Mouse (Mus musculus) stomach, postnatal 0 days (tissue): Measurements from ENCODE around the gene Tatdn3.

ENCODE experiments used
- CTCF ChIP-seq: IDR thresholded peaks from 2 replicates; pipeline ENCODE4 v1.5.1; 2016; ENCODE audit warnings: antibody characterized with exemption, low read depth, mild to moderate bottlenecking, moderate library complexity
- EP300 ChIP-seq: optimal IDR thresholded peaks from 2 replicates; pipeline ENCODE3; 2016; ENCODE audit warnings: antibody characterized with exemption

DNA sequence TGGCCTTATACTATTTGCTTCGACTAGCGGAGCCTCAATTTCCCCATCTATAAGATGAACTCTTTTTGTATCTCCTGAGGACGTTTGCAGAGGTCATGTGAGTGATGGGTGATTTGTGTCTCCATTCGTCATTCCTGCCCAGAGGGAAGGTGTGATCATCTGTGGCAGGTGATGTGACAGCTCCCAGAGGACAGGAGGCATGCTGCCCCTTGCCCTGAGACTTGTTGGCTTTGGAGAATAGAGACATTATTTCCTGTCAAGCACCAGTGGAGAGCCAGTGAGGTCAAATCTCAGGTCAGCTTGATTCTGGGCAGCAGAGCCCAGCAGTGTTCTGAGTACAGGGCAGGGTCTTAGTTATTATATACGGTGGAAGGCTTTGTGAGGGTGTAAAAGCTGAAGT lies 36.4 kb upstream of the Tatdn3 start:
- TF ChIP-seq CTCF: no peak
- TF ChIP-seq EP300: no peak
